Mouse (Mus musculus) CH12.LX (cell line): ENCODE results near the gene Hrg. TPM values are rescaled to one million over a fixed set of nuclear protein-coding genes. Genes with fewer than 3 reads are reported as not detected.

Source experiments
- DNase-seq: peaks from one replicate; pipeline ENCODE4 v3.0.0-alpha.2; 2013; ENCODE audit errors: extremely low read depth
- H3K27ac ChIP-seq: 2 replicates; pipeline ENCODE4 v1.5.1; 2012; ENCODE audit warnings: low read depth, mild to moderate bottlenecking, control low read depth, moderate library complexity; ENCODE audit not compliant: insufficient read depth
- H3K27me3 ChIP-seq: replicated peaks from 2 replicates; pipeline ENCODE3; 2012; ENCODE audit warnings: inconsistent platforms
- H3K36me3 ChIP-seq, 2 experiments: replicated peaks in 1 of 2; 2 replicates each; pipeline versions ENCODE3 to v1.6.1; 2012; ENCODE audit warnings: inconsistent platforms in 1 of 2, low read length in 1 of 2, mild to moderate bottlenecking in 1 of 2, mixed read lengths in 1 of 2, moderate library complexity in 1 of 2; ENCODE audit not compliant: control insufficient read depth in 1 of 2, insufficient read depth in 1 of 2
- H3K4me1 ChIP-seq, 2 experiments: 2 replicates each; pipeline ENCODE4 v1.6.1; 2012; ENCODE audit warnings: inconsistent platforms in 1 of 2, moderate library complexity in 1 of 2; ENCODE audit not compliant: insufficient read depth in 2 of 2, control insufficient read depth in 1 of 2
- H3K4me2 ChIP-seq: 2 replicates; pipeline ENCODE4 v1.6.1; 2012; ENCODE audit warnings: low read depth, mild to moderate bottlenecking, control low read depth; ENCODE audit not compliant: poor library complexity, insufficient read depth, severe bottlenecking
- H3K4me3 ChIP-seq, 3 experiments: fragments of 150-350 bp in 1 of 3; sonication (generic) in 1 of 3; replicated peaks in 1 of 3; 2 replicates each; pipeline versions ENCODE3 to v1.5.1; 2011 to 2012; ENCODE audit warnings: low read depth in 2 of 3, low read length in 2 of 3, mild to moderate bottlenecking in 2 of 3, moderate library complexity in 2 of 3, control low read depth in 1 of 3, improper control_type of control experiment in 1 of 3, inconsistent platforms in 1 of 3, mixed read lengths in 1 of 3; ENCODE audit not compliant: poor library complexity in 1 of 3
- H3K79me2 ChIP-seq: replicated peaks from 2 replicates; pipeline ENCODE4 v1.6.1; 2012; ENCODE audit warnings: mild to moderate bottlenecking, moderate library complexity; ENCODE audit not compliant: control insufficient read depth, poor library complexity, insufficient read depth, severe bottlenecking; ENCODE audit errors: extremely low read depth
- H3K9ac ChIP-seq: 2 replicates; pipeline ENCODE4 v1.6.1; 2012; ENCODE audit warnings: low read depth, mild to moderate bottlenecking, control low read depth, moderate library complexity; ENCODE audit not compliant: insufficient read depth
- H3K9me3 ChIP-seq: replicated peaks from 2 replicates; pipeline ENCODE3; 2012; ENCODE audit warnings: low read length, inconsistent platforms, mixed read lengths
- CTCF ChIP-seq, 2 experiments: IDR thresholded peaks in 1 of 2; conservative IDR thresholded peaks in 1 of 2; 2 replicates each; pipeline ENCODE4 v1.5.1; 2011 to 2012; ENCODE audit warnings: low read depth in 2 of 2, low read length in 2 of 2, improper control_type of control experiment in 1 of 2, inconsistent platforms in 1 of 2, mild to moderate bottlenecking in 1 of 2, moderate library complexity in 1 of 2
- ETS1 ChIP-seq: conservative IDR thresholded peaks from 2 replicates; pipeline ENCODE4 v1.6.1; 2012; ENCODE audit warnings: low read depth, mild to moderate bottlenecking, inconsistent platforms, low read length, improper control_type of control experiment, moderate library complexity
- MAX ChIP-seq: IDR thresholded peaks from 2 replicates; pipeline ENCODE4 v1.6.1; 2011; ENCODE audit warnings: low read length, improper control_type of control experiment
- MAZ ChIP-seq: IDR thresholded peaks from 2 replicates; pipeline ENCODE4 v1.6.1; 2012; ENCODE audit warnings: low read depth, mild to moderate bottlenecking, inconsistent platforms, low read length, improper control_type of control experiment, moderate library complexity
- NELFE ChIP-seq: IDR thresholded peaks from 2 replicates; pipeline ENCODE4 v1.6.1; 2011; ENCODE audit warnings: low read depth, low read length, improper control_type of control experiment
- PAX5 ChIP-seq: IDR thresholded peaks from 2 replicates; pipeline ENCODE4 v1.6.1; 2012; ENCODE audit warnings: low read length, inconsistent platforms, mixed read lengths
- RAD21 ChIP-seq: IDR thresholded peaks from 2 replicates; pipeline ENCODE4 v1.6.1; 2011; ENCODE audit warnings: low read depth, mild to moderate bottlenecking, low read length, improper control_type of control experiment, moderate library complexity
- RCOR1 ChIP-seq: conservative IDR thresholded peaks from 2 replicates; pipeline ENCODE4 v1.6.1; 2012; ENCODE audit warnings: low read depth, mild to moderate bottlenecking, inconsistent platforms, low read length, improper control_type of control experiment
- SIN3A ChIP-seq: IDR thresholded peaks from 2 replicates; pipeline ENCODE4 v1.6.1; 2012; ENCODE audit warnings: low read length, improper control_type of control experiment, inconsistent platforms
- SMC3 ChIP-seq: IDR thresholded peaks from 2 replicates; pipeline ENCODE4 v1.6.1; 2011; ENCODE audit warnings: low read depth, low read length, improper control_type of control experiment
- TCF12 ChIP-seq: IDR thresholded peaks from 2 replicates; pipeline ENCODE4 v1.6.1; 2014; ENCODE audit warnings: low read depth, mild to moderate bottlenecking, inconsistent platforms, low read length, improper control_type of control experiment
- UBTF ChIP-seq: IDR thresholded peaks from 2 replicates; pipeline ENCODE4 v1.6.1; 2012; ENCODE audit warnings: low read depth, mild to moderate bottlenecking, inconsistent platforms, low read length, improper control_type of control experiment, moderate library complexity
- ZC3H11A ChIP-seq: IDR thresholded peaks from 2 replicates; pipeline ENCODE4 v1.6.1; 2012; ENCODE audit warnings: low read depth, mild to moderate bottlenecking, inconsistent platforms, low read length, improper control_type of control experiment
- ZKSCAN1 ChIP-seq: IDR thresholded peaks from 2 replicates; pipeline ENCODE4 v1.6.1; 2012; ENCODE audit warnings: low read depth, inconsistent platforms, low read length, improper control_type of control experiment, borderline replicate concordance
- ZNF384 ChIP-seq: IDR thresholded peaks from 2 replicates; pipeline ENCODE4 v1.6.1; 2012; ENCODE audit warnings: low read depth, low read length, improper control_type of control experiment, inconsistent platforms
- dilution Hi-C: fragments of 300-500 bp; cut with MboI; formaldehyde crosslinking; loops from 2 replicates; pipeline ENCODE4 v1.14.3; 2020; ENCODE audit warnings: low sequenced_read_pairs; ENCODE audit not compliant: extremely low pct_unique_long_range_greater_than_20kb, extremely low pct_ligation_motif_present
- in situ Hi-C: fragments of 300-500 bp; cut with MboI; formaldehyde crosslinking; loops from 3 replicates; pipeline ENCODE4 v1.14.3; 2019; ENCODE audit warnings: low sequenced_read_pairs, low pct_ligation_motif_present, low pct_unique_long_range_greater_than_20kb, mixed read lengths
- polyA plus RNA-seq: library from polyadenylated mRNA; unstranded; fragments of >175 nt; gene quantifications from 2 replicates; pipeline ENCODE4 v1.2.1, GENCODE M21; 2012; ENCODE audit warnings: low read depth; ENCODE audit not compliant: insufficient read length
- total RNA-seq, 2 experiments: library from RNA; depleted of rRNA; stranded (reverse); fragments of 300-350 nt in 1 of 2; fragments of >200 nt in 1 of 2; gene quantifications; 2 replicates each; pipeline ENCODE4 v1.2.3; 2012 to 2014

Hrg gene
- not detected in 2 replicates for total RNA-seq (2012; rRNA removed)
- not detected in 2 replicates for total RNA-seq (2014; rRNA removed)
- polyA plus RNA-seq = not detected in 2 replicates

GRCm38 (mm10) chr16:22950840-22951395 is at the start of gene Hrg:
Gene Hrg (plus strand): TSS chr16:22951072.
- H3K4me2 ChIP-seq = no peak within 1 kb of the TSS
- no peaks in the 10 kb centered on the region for H3K4me1 ChIP-seq
- H3K9me3 ChIP-seq = no peaks in the 10 kb centered on the region
- in situ Hi-C loops = loop anchor here (5.0 kb wide), 1 partner anchor 74 kb away; no protein-coding TSS in a partner anchor
- H3K4me3 ChIP-seq = no peak within 1 kb of the TSS
- H3K27ac ChIP-seq = no peak within 1 kb of the TSS
- no peaks in the 10 kb centered on the region for H3K36me3 ChIP-seq
- H3K27me3 ChIP-seq = no peaks in the 10 kb centered on the region
- H3K79me2 ChIP-seq = no peaks in the 10 kb centered on the region
- TF ChIP-seq UBTF (no peak), SIN3A (no peak), SMC3 (no peak), PAX5 (no peak), NELFE (no peak)
- H3K9ac ChIP-seq = no peak within 1 kb of the TSS
- dilution Hi-C loops = no loop called here
- no peak for DNase-seq

GRCm38 (mm10) chr16:22901326-22901725 is 49.5 kb upstream of the Hrg start:
- dilution Hi-C loops = no loop called here
- Histone ChIP-seq H3K4me1 (peaks cover 5 to 13% of the 10 kb centered on the region in 2 experiments), H3K27ac (no peak overlapping the region), H3K9ac (no peak overlapping the region), H3K27me3 (no peaks in the 10 kb centered on the region), H3K4me3 (no peak overlapping the region), H3K4me2 (no peak overlapping the region), H3K9me3 (peaks cover 2% of the 10 kb centered on the region), H3K36me3 (no peaks in the 10 kb centered on the region), H3K79me2 (no peaks in the 10 kb centered on the region)
- TF ChIP-seq SIN3A = no peak
- no peak for TF ChIP-seq ETS1
- TF ChIP-seq RAD21 = no peak
- no peak for TF ChIP-seq UBTF
- TF ChIP-seq MAX = no peak
- no peak for TF ChIP-seq CTCF (conservative IDR thresholded peaks at IDR 0.05 in 1 of 2, IDR thresholded peaks at IDR 0.05 in 1 of 2; ENCODE audit: low read depth in 2 of 2, low read length in 2 of 2)
- TF ChIP-seq MAZ = no peak
- DNase-seq = no peak
- in situ Hi-C loops = no loop called here

GRCm38 (mm10) chr16:22909290-22909689 is 41.6 kb upstream of the Hrg start:
- H3K9ac ChIP-seq = no peak overlapping the region
- DNase-seq = no peak
- H3K4me3 ChIP-seq = no peak overlapping the region
- H3K4me1 ChIP-seq = peaks cover 2 to 7% of the 10 kb centered on the region in 2 experiments; a peak in 3 of 4 replicates
- no peak for TF ChIP-seq ZNF384
- no peak for TF ChIP-seq ZKSCAN1
- no peak for TF ChIP-seq TCF12
- TF ChIP-seq ZC3H11A = no peak
- no peak for TF ChIP-seq SMC3
- no peak for TF ChIP-seq PAX5
- TF ChIP-seq RAD21 = no peak
- no peak for TF ChIP-seq RCOR1
- dilution Hi-C loops = no loop called here
- no peaks in the 10 kb centered on the region for H3K27me3 ChIP-seq
- no peaks in the 10 kb centered on the region for H3K79me2 ChIP-seq
- no peak overlapping the region for H3K27ac ChIP-seq
- no peak overlapping the region for H3K4me2 ChIP-seq
- in situ Hi-C loops = no loop called here
- H3K9me3 ChIP-seq = no peaks in the 10 kb centered on the region
- no peaks in the 10 kb centered on the region for H3K36me3 ChIP-seq
